Mouse (Mus musculus) heart, postnatal 4 days (tissue): ENCODE results near the gene Cdnf. TPM values are rescaled to one million over a fixed set of nuclear protein-coding genes. Genes with fewer than 3 reads are reported as not detected.

Experiments used
- DNase-seq: peaks from one replicate; pipeline ENCODE4 v3.0.0; 2021
- total RNA-seq, 2 experiments: library from RNA; stranded (reverse); gene quantifications; 2 replicates each; pipeline ENCODE4 v1.2.3; 2021

The Cdnf gene
- 1 to 10 TPM; 2.0 to 3.4 TPM for total RNA-seq

- peak; percentile 95 for DNase-seq
Observed at GRCm38 (mm10) chr2:3512552-3513454, at the start of gene Cdnf, which contains the start of the genes Gm45902 and Hspa14. TSS of gene Cdnf (plus strand) at chr2:3513030. TSS of gene Gm45902 (minus strand) at chr2:3512790. TSS of gene Hspa14 (minus strand) at chr2:3512814.

GRCm38 (mm10) chr2:3473891-3474290, 38.9 kb upstream of the Cdnf start:
- DNase-seq = no peak

GRCm38 (mm10) chr2:3474361-3474805, 38.4 kb upstream of the Cdnf start:
- DNase-seq = peak; percentile 66

GRCm38 (mm10) chr2:3474861-3475283, 38.0 kb upstream of the Cdnf start, which contains the start of gene Suv39h2:
TSS of gene Suv39h2 (minus strand) at chr2:3475031.
- DNase-seq = peak; percentile 99

GRCm38 (mm10) chr2:3475746-3476251, 37.0 kb upstream of the Cdnf start:
- no peak for DNase-seq

GRCm38 (mm10) chr2:3480239-3480638, 32.6 kb upstream of the Cdnf start:
- DNase-seq = no peak

GRCm38 (mm10) chr2:3489816-3490215, 23.0 kb upstream of the Cdnf start:
- DNase-seq = no peak

GRCm38 (mm10) chr2:3493833-3494409, 18.9 kb upstream of the Cdnf start:
- DNase-seq = no peak

- no peak for DNase-seq
Observed at GRCm38 (mm10) chr2:3499543-3499942, 13.3 kb upstream of the Cdnf start.

- DNase-seq = no peak
Observed at GRCm38 (mm10) chr2:3500886-3501285, 11.9 kb upstream of the Cdnf start.

- peak; percentile 23 for DNase-seq
Observed at GRCm38 (mm10) chr2:3512076-3512475, 754 bp upstream of the Cdnf start.

- DNase-seq = no peak
Observed at GRCm38 (mm10) chr2:3522558-3522957, 9.7 kb downstream of the Cdnf start.

- no peak for DNase-seq
Observed at GRCm38 (mm10) chr2:3526288-3526687, 13.5 kb downstream of the Cdnf start.

- no peak for DNase-seq
Observed at GRCm38 (mm10) chr2:3541307-3542079, 28.7 kb downstream of the Cdnf start.

GRCm38 (mm10) chr2:3546055-3546454, 33.2 kb downstream of the Cdnf start:
- no peak for DNase-seq

GRCm38 (mm10) chr2:3546588-3546987, 33.8 kb downstream of the Cdnf start:
- DNase-seq = peak; percentile 63

- no peak for DNase-seq
Observed at GRCm38 (mm10) chr2:3570186-3570585, 57.4 kb downstream of the Cdnf start, which contains the start of gene Fam107b. TSS of gene Fam107b (plus strand) at chr2:3570488.

- DNase-seq = no peak
Observed at GRCm38 (mm10) chr2:3570606-3571005, 57.8 kb downstream of the Cdnf start.

GRCm38 (mm10) chr2:3573883-3574282, 61.1 kb downstream of the Cdnf start:
- DNase-seq = no peak

GRCm38 (mm10) chr2:3575140-3575539, 62.3 kb downstream of the Cdnf start:
- DNase-seq = no peak
